Mouse (Mus musculus) liver, adult 2 months (tissue): ENCODE data around the gene Mturn.

Source experiments
- CTCF ChIP-seq: fragments of 200-500 bp; IDR thresholded peaks from 2 replicates; pipeline ENCODE4 v1.5.1; 2011; ENCODE audit warnings: low read depth, low read length, control low read depth
- POLR2A ChIP-seq: fragments of 200-500 bp; IDR thresholded peaks from 2 replicates; pipeline ENCODE4 v1.6.1; 2011; ENCODE audit warnings: low read length, control low read depth; ENCODE audit not compliant: insufficient read depth; ENCODE audit errors: extremely low read depth

GRCm38 (mm10) chr6:54679686-54680085, 1.7 kb upstream of the Mturn start:
- TF ChIP-seq CTCF (no peak), POLR2A (no peak)
